Mouse (Mus musculus): ENCODE measurements around the gene Mipep.

- no peak for TF ChIP-seq GATA1 (IDR thresholded peaks at IDR 0.05; ENCODE audit: low read length)
- no peak for TF ChIP-seq TAL1 (IDR thresholded peaks at IDR 0.05; ENCODE audit: low read length)
Measured at GRCm38 (mm10) chr14:60739616-60740015, 44.8 kb upstream of the Mipep start.
